Mouse (Mus musculus) thymus, postnatal 25 days (tissue): ENCODE measurements around the gene Ambra1.

Experiments
- DNase-seq: peaks from one replicate; pipeline ENCODE4 v3.0.0; 2022

Ambra1 gene

DNA sequence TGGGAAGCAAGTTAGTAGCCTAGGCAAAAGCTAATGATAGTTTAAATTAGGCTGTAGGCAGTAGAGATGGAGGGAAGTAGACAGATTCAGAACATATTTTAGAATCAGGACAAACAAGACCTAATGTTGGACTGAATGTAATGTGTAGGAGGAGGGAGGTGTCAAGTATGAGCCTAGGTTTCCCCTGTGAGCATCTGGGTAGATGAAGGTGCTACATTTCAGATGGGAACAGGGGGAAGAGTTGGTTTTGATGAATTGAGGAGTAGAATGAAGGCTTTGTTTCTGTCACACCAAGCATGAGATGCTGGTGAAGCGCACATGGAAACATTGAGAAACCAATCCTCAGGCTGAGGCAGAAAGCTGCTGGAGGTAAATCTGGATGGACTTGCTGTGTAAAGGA, 9.7 kb downstream of the Ambra1 start:
- DNase-seq, result no peak

DNA sequence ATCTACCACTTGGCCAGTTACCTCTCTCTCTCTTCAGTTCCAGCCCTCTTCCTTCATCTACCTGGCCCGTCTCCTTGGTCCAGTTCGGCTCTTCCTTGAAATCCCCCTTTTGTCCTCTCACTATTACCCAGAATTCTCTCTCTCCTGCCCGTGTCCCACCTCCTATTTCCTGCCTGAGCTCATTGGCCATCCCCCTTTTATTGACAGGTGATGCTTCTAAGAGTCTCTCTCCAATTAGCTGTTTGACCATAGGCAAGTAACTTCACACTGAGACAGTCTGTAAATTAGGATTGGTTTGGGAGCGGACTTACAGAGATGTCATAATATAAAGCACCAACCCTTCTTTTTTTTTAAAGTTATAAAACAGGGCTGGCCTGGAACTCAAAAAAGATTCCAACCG, 14.8 kb downstream of the Ambra1 start:
- DNase-seq, result no peak

GRCm38 (mm10) chr2:91749811-91750261, 19.9 kb downstream of the Ambra1 start:
- DNase-seq, result no peak

DNA sequence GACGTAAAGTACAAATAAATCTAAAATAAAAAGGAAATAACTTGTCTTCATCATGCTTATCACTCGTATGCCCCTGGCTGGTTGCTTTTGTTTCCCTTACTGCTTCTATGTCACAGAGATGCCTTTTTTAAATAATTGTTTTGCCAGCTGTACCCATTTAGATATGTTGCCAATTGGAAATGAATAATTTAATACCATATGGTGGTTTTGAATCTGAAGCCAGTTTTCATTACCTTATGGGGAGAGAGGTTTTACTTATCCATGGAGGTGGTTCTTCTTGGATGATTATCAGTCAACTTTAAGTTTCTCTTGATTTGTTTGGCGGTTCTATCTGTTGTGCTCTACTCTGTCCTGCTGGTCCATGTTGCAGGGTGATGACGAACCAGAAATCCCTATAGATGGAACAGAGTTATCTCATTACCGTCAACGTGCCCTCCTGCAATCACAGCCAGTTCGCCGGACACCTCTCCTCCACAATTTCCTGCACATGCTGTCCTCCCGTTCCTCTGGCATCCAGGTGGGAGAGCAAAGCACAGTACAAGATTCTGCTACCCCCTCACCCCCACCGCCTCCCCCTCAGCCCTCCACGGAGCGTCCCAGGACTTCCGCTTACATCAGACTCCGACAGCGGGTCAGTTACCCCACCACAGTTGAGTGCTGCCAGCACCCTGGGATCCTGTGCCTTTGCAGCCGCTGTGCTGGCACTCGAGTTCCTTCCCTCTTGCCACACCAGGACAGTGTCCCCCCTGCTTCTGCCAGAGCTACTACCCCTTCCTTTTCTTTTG, 42.2 kb downstream of the Ambra1 start:
- DNase-seq, result no peak

DNA sequence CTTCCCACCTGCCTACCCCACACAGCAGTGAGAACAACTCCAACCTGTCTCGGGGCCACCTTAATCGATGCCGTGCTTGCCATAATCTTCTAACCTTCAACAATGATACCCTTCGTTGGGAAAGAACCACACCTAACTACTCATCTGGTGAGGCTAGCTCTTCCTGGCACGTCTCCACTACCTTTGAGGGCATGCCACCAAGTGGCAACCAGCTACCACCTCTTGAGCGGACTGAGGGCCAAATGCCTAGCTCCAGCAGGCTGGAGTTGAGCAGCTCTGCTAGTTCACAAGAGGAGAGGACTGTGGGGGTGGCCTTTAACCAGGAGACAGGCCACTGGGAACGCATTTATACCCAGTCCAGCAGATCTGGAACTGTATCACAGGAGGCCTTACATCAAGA, 43.4 kb downstream of the Ambra1 start:
- DNase-seq, result no peak

DNA sequence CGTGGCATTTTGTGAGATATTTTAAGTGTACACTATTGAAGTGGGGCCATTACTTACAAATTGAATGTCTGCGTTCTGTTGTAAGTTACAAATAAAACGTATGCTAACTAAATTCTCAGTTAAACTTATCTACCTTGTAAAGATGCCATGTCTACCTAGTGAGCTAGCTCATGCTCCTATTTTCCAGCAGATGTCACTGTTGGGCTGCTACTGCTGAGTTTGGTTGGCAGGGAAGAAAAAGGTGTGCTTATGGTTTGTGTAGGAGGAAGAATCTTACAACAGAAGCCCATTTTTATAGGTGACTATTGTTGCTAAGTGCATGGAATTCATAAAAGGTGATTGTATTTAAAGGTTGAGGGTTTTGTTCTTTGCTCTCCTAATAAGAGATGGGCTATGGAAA, 49.2 kb downstream of the Ambra1 start:
- peak; percentile 30 for DNase-seq

DNA sequence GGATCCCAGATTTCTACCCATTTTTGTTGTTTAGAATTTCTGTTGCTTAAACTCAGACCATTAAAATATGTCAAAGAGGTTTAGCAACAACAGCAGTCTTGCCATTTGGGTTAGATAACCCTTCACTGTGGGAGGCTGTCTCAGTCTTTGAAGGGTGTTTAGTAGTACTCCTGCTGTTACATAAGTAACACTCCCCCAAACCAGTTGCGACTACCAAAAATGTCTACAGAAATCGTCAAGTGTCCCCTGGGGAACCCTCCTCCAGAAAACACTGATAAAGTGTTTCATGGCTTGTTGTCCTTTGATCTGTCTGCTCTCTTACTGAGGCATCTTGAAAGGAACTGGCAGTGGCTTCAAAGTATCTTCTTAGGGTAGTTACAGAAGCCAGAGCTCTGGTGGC, 61.7 kb downstream of the Ambra1 start:
- peak; percentile 2 for DNase-seq

- no peak for DNase-seq
Measured at GRCm38 (mm10) chr2:91792346-91792745, 62.4 kb downstream of the Ambra1 start.

GRCm38 (mm10) chr2:91794466-91794865, 64.5 kb downstream of the Ambra1 start:
- DNase-seq, result no peak

DNA sequence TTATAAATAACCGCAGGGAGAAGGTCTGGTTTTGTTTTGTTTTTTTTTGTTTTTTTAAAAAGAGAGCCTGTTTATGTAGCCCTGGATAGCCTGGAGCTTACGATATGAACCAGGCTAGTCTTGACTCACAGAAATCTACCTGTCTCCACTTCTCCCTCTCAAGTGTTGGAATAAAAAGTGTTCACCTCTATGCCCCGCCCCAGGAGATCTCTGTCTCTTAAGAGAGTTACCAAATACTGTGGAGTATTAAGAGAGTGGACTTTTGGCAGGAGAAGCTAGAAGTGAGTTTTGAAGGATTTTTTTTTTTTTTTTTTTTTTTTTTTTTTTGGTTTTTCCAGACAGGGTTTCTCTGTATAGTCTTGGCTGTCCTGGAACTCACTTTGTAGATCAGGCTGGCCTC, 65.2 kb downstream of the Ambra1 start:
- no peak for DNase-seq

DNA sequence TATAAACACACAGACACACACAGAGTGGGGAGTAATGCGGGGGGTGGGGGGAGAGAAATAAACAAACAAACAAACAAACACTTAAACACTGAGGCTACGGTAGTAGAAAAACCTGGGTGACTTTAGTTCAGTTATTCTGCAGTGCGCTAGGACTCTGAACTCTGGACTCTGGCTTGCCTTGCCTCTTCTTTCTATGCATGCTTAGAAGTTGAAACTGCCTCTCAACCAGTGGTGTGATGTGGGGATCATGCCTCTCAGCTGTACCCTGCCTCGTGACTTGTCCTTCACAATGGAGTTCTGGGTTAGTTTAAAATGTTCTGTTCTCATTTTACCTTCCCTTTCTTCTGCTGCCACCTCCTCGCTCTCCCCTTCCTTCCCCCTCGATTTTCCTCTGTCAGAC, 81.5 kb downstream of the Ambra1 start:
- DNase-seq, result no peak

DNA sequence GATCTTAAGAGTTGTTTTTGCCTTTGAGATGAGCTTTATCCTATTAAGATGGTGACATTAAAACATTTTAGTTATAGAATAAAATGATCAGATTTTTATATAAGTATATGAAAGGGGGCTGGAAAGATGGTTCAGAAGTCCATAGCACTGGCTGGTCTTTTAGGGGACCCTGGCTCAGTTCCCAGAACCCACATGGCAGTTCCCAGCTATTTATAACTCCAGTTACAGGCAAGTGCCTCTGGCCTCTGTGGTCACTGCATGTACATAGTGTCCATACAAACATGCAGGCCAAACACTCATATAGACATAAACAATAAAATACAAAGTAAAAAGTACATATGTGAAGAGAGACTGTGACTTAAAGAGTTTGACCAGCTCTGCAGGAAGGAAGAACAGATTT, 86.8 kb downstream of the Ambra1 start:
- no peak for DNase-seq

GRCm38 (mm10) chr2:91832227-91832626, 102.3 kb downstream of the Ambra1 start:
- no peak for DNase-seq

- no peak for DNase-seq
Measured at GRCm38 (mm10) chr2:91834272-91834671, 104.3 kb downstream of the Ambra1 start.

GRCm38 (mm10) chr2:91835031-91835430, 105.1 kb downstream of the Ambra1 start:
- peak; percentile 18 for DNase-seq

DNA sequence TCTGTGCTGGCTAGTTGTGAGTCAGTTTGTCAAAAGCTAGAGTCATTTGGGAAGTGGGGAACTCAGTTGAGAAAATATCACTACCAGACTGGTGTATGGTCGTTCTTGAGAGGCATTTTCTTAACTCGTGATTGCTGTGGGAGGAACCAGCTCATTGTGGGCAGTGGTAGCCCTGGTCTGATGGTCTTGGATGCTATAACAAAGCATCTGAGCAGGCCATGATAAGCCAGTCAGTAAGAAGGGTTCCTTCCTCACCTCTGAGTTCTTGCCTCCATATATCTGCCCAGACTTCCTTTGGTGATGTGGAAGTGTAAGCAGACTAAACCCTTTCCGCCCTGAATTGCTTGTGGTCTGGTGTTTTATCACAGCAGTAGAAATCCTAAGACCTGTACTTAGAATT, 105.7 kb downstream of the Ambra1 start:
- no peak for DNase-seq

DNA sequence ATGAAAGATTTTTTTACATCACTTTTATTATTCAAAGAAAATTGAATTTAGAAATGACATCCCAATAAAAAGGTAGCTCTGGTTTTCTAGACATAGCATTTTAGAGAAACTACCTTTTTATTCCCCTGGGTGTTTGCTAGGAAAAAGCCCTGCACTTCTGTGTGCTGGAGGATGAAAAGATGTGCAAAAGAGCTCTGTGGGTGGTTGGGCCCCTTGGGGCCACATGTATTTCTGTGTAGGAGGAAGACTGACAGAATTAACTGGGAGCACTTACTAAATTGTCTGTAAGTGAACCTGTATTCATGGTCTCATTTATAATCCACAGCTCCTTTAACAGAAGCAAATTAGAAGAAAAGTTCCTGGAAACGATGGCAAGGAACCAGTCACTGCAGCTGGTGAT, 114.2 kb downstream of the Ambra1 start:
- no peak for DNase-seq

DNA sequence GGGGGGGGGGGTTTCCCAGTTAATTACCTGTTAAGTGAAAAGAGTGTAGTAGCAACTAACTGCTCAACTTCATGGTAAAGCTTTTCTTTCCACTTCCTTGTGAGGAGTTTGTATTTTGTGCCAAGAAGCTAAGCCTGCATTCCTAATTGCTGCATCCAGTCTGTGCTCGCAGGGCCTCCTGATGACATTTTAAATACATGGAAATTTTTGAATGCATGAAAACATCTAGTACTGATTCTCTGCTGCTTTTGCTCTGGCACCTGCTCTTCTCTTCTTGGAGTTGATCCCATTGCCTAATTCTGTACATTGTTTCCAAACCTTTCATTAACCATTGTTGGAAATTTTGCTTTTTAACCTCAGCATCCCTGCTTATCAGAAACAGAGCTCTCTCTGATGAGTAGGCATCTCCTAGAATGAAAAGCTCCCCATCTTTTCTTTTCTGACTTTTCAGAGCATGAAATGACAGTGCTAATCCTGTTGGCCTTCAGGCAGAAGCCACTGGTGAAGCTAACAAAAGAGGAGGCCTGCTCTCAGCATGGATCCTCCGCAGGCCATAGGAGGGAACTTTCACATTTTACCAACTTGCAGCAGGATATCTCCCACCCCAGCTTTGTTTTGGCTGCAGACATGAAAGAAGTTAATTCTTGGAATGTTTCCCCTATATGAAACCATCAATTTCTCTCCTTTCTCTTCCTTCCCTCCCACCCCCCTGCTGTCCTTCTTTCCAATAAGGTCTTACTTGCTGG, 122.7 kb downstream of the Ambra1 start:
- DNase-seq, result no peak

DNA sequence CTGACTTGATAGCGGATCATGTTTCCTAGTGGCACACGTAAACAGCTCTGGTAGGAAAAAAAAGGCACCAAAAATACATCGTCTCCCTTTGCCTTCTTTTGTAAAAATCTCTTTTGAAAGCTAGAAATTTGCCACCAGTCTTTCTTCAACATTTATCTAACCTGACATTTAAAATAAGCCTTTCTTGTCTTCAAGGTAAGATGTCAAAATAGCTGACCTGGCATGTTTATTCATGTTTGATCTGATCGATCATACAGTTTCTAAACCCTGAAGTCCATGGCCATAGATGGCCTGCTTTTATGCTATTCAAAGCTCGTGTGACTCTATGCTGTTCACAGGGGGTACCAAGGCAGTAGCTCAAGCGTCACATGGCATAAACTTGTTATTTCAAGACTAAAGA, 124.6 kb downstream of the Ambra1 start:
- DNase-seq, result no peak

DNA sequence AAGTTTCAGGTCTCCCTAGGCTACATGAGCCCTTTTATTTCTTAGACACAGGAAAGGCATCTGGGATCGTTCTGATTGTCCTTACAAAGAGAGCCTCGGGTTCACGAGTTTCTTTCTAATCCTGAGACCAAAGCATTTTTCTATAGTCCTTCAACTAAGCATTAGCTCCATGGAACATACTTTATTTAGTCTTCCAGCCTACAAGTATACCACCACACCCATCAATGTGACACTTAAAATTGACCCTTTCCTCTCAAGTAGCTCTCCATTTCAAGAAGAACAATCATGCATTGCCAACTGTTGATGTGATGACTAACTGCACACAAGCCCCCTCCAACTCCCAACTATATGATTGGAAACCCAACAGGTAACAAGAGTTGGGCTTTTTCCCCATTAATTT, 127.0 kb downstream of the Ambra1 start:
- no peak for DNase-seq

DNA sequence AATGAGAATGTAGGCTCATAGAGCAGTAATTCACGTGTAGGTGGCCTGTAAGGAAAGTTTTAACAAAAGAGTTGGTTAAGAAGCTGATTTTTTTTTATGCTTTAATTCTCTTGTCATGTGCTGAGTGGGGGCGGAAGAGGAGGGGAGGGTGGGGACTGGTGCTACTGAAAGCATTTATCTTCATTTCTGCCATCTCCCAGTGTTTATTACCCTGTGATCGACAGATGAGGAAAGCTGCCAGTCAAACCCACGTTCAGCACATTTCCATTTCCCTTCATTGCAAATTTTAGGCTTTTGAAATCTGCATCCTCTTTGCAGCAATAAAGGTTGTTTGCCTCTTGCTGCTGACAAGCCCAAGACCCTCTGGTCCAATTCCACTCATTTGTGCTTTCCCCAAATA, 129.5 kb downstream of the Ambra1 start:
- DNase-seq, result no peak

- no peak for DNase-seq
Measured at GRCm38 (mm10) chr2:91870754-91871153, 140.8 kb downstream of the Ambra1 start.

GRCm38 (mm10) chr2:91871225-91871624, 141.3 kb downstream of the Ambra1 start:
- no peak for DNase-seq

GRCm38 (mm10) chr2:91872658-91873057, 142.7 kb downstream of the Ambra1 start:
- no peak for DNase-seq
